Mouse (Mus musculus): ENCODE results near the gene Sgcd. TPM values are rescaled to one million over a fixed set of nuclear protein-coding genes. Genes with fewer than 3 reads are reported as not detected.
A peak's percentile ranks its signal among the peaks of the same experiment; 100 is the strongest.
"Not testable (repeated sequence)": the region's sequence is repeated elsewhere in the genome, so short reads cannot be mapped to it uniquely, and the experiment has no call there.

Gene Sgcd
- polyA plus RNA-seq, 1 experiment from 2014 or later = 2.0 TPM

- no peak overlapping the region for H3K4me2 ChIP-seq (replicated peaks; ENCODE audit: low read depth)
- WGBS = 70% methylated on average over 2 of the region's 2 CpGs
- H3K9me3 ChIP-seq (ENCODE audit: control insufficient read depth, low read length) = no peaks in the 10 kb centered on the region
- H3K9ac ChIP-seq (ENCODE audit: low read length) = no peak overlapping the region
- H3K27ac ChIP-seq (replicated peaks) = no peak overlapping the region
- no peak overlapping the region for H3K4me3 ChIP-seq (ENCODE audit: low read depth, low read length)
- no peaks in the 10 kb centered on the region for H3K36me3 ChIP-seq (ENCODE audit: control insufficient read depth, insufficient read depth, low read length)
- no peaks in the 10 kb centered on the region for H3K4me1 ChIP-seq (replicated peaks; ENCODE audit: control insufficient read depth, insufficient read depth)
- DNase-seq (ENCODE audit: low spot score) (no peak), ATAC-seq (ENCODE audit: low FRiP score, low TSS enrichment) (no peak)
- no peak for TF ChIP-seq EP300 (optimal IDR thresholded peaks at IDR 0.05)
- TF ChIP-seq CTCF (IDR thresholded peaks at IDR 0.05; ENCODE audit: low read depth) = no peak
- no peaks in the 10 kb centered on the region for H3K27me3 ChIP-seq (ENCODE audit: control insufficient read depth, insufficient read depth, low read length)
Observed at GRCm38 (mm10) chr11:47765859-47766258, 222.9 kb downstream of the Sgcd start.

GRCm38 (mm10) chr11:47763569-47763968 is 225.2 kb downstream of the Sgcd start:
- not testable (repeated sequence) for H3K27ac ChIP-seq (replicated peaks); H3K36me3 ChIP-seq (ENCODE audit: control insufficient read depth, insufficient read depth, low read length); H3K27me3 ChIP-seq (ENCODE audit: control insufficient read depth, insufficient read depth, low read length); ATAC-seq (ENCODE audit: low FRiP score, low TSS enrichment); H3K4me1 ChIP-seq (replicated peaks; ENCODE audit: control insufficient read depth, insufficient read depth); H3K9me3 ChIP-seq (ENCODE audit: control insufficient read depth, low read length); H3K4me3 ChIP-seq (ENCODE audit: low read depth, low read length); DNase-seq (ENCODE audit: low spot score); H3K9ac ChIP-seq (ENCODE audit: low read length); H3K4me2 ChIP-seq (replicated peaks; ENCODE audit: low read depth)
- WGBS = 80% methylated on average over 3 of the region's 3 CpGs

- no peak overlapping the region for H3K4me2 ChIP-seq (replicated peaks; ENCODE audit: low read depth)
- H3K9ac ChIP-seq (ENCODE audit: low read length) = no peak overlapping the region
- DNase-seq (ENCODE audit: low spot score) = no peak
- H3K4me1 ChIP-seq (replicated peaks; ENCODE audit: control insufficient read depth, insufficient read depth) = no peaks in the 10 kb centered on the region
- TF ChIP-seq EP300 (optimal IDR thresholded peaks at IDR 0.05) = no peak
- TF ChIP-seq CTCF (IDR thresholded peaks at IDR 0.05; ENCODE audit: low read depth) = no peak
- H3K4me3 ChIP-seq (ENCODE audit: low read depth, low read length) = no peak overlapping the region
- no peaks in the 10 kb centered on the region for H3K36me3 ChIP-seq (ENCODE audit: control insufficient read depth, insufficient read depth, low read length)
- no peak for ATAC-seq (ENCODE audit: low FRiP score, low TSS enrichment)
- H3K9me3 ChIP-seq (ENCODE audit: control insufficient read depth, low read length) = no peaks in the 10 kb centered on the region
- 75% methylated on average over 4 of the region's 4 CpGs for WGBS
- no peak overlapping the region for H3K27ac ChIP-seq (replicated peaks)
- no peaks in the 10 kb centered on the region for H3K27me3 ChIP-seq (ENCODE audit: control insufficient read depth, insufficient read depth, low read length)
Observed at GRCm38 (mm10) chr11:47759015-47759414, 229.8 kb downstream of the Sgcd start.

GRCm38 (mm10) chr11:47742806-47743205 is 246.0 kb downstream of the Sgcd start:
- Histone ChIP-seq H3K36me3 (ENCODE audit: control insufficient read depth, insufficient read depth, low read length) (no peaks in the 10 kb centered on the region), H3K27me3 (ENCODE audit: control insufficient read depth, insufficient read depth, low read length) (no peaks in the 10 kb centered on the region), H3K4me2 (replicated peaks; ENCODE audit: low read depth) (no peak overlapping the region), H3K27ac (replicated peaks) (no peak overlapping the region), H3K4me1 (replicated peaks; ENCODE audit: control insufficient read depth, insufficient read depth) (no peaks in the 10 kb centered on the region), H3K9me3 (ENCODE audit: control insufficient read depth, low read length) (no peaks in the 10 kb centered on the region), H3K9ac (ENCODE audit: low read length) (no peak overlapping the region), H3K4me3 (ENCODE audit: low read depth, low read length) (no peak overlapping the region)
- TF ChIP-seq CTCF (IDR thresholded peaks at IDR 0.05; ENCODE audit: low read depth) = no peak
- no peak for TF ChIP-seq EP300 (optimal IDR thresholded peaks at IDR 0.05)
- no peak for ATAC-seq (ENCODE audit: low FRiP score, low TSS enrichment)
- 32% methylated on average over 2 of the region's 2 CpGs for whole genome bisulfite sequencing
- DNase-seq (ENCODE audit: low spot score) = no peak

- Histone ChIP-seq H3K4me1 (replicated peaks; ENCODE audit: control insufficient read depth, insufficient read depth) (no peaks in the 10 kb centered on the region), H3K4me3 (ENCODE audit: low read depth, low read length) (no peak overlapping the region), H3K36me3 (ENCODE audit: control insufficient read depth, insufficient read depth, low read length) (no peaks in the 10 kb centered on the region), H3K27me3 (ENCODE audit: control insufficient read depth, insufficient read depth, low read length) (no peaks in the 10 kb centered on the region), H3K9ac (ENCODE audit: low read length) (no peak overlapping the region), H3K27ac (replicated peaks) (no peak overlapping the region), H3K4me2 (replicated peaks; ENCODE audit: low read depth) (no peak overlapping the region), H3K9me3 (ENCODE audit: control insufficient read depth, low read length) (no peaks in the 10 kb centered on the region)
- DNase-seq (ENCODE audit: low spot score) (no peak), ATAC-seq (ENCODE audit: low FRiP score, low TSS enrichment) (peak; percentile 42; the same call in 1 of the 2 replicates)
- WGBS = 40% methylated on average over 8 of the region's 8 CpGs
- TF ChIP-seq EP300 (optimal IDR thresholded peaks at IDR 0.05) (no peak), CTCF (IDR thresholded peaks at IDR 0.05; ENCODE audit: low read depth) (no peak)
Observed at GRCm38 (mm10) chr11:47704930-47705787, 283.6 kb downstream of the Sgcd start.

- Histone ChIP-seq H3K4me2 (replicated peaks; ENCODE audit: low read depth) (no peak overlapping the region), H3K9me3 (ENCODE audit: control insufficient read depth, low read length) (no peaks in the 10 kb centered on the region), H3K4me1 (replicated peaks; ENCODE audit: control insufficient read depth, insufficient read depth) (no peaks in the 10 kb centered on the region), H3K4me3 (ENCODE audit: low read depth, low read length) (no peak overlapping the region), H3K27me3 (ENCODE audit: control insufficient read depth, insufficient read depth, low read length) (no peaks in the 10 kb centered on the region), H3K27ac (replicated peaks) (no peak overlapping the region), H3K36me3 (ENCODE audit: control insufficient read depth, insufficient read depth, low read length) (no peaks in the 10 kb centered on the region), H3K9ac (ENCODE audit: low read length) (no peak overlapping the region)
- ATAC-seq (ENCODE audit: low FRiP score, low TSS enrichment) (no peak), DNase-seq (ENCODE audit: low spot score) (no peak)
- TF ChIP-seq EP300 (optimal IDR thresholded peaks at IDR 0.05) = no peak
- WGBS = 75% methylated on average over 1 of the region's 1 CpGs
Observed at GRCm38 (mm10) chr11:47695611-47696010, 293.2 kb downstream of the Sgcd start.
